Mouse (Mus musculus) granulocyte monocyte progenitor cell, adult 5-6 weeks (primary cell): Measurements from ENCODE around the gene Gm28827. TPM values are rescaled to one million over a fixed set of nuclear protein-coding genes. Genes with fewer than 3 reads are reported as not detected.
"Not testable (repeated sequence)": the region's sequence is repeated elsewhere in the genome, so short reads cannot be mapped to it uniquely, and the experiment has no call there.

Experiments used
- ATAC-seq: replicated peaks from 2 replicates; pipeline ENCODE4 v1.8.0; 2016; ENCODE audit warnings: mild to moderate bottlenecking, moderate TSS enrichment, inconsistent platforms; ENCODE audit not compliant: poor library complexity, severe bottlenecking
- total RNA-seq, 2 experiments: library from RNA; stranded (forward) in 1 of 2; stranded (reverse) in 1 of 2; fragments of 200-712, 200-1000 nt in 1 of 2; fragments of >200 nt in 1 of 2; fragmentation: Nextera tagmentation in 1 of 2; gene quantifications; 2 replicates each; pipeline ENCODE4 v1.2.3; 2014 to 2017

Gene Gm28827
- total RNA-seq (2014; fragmentation: Nextera tagmentation) = not detected in 2 replicates
- total RNA-seq (2017) = not detected in 2 replicates

DNA sequence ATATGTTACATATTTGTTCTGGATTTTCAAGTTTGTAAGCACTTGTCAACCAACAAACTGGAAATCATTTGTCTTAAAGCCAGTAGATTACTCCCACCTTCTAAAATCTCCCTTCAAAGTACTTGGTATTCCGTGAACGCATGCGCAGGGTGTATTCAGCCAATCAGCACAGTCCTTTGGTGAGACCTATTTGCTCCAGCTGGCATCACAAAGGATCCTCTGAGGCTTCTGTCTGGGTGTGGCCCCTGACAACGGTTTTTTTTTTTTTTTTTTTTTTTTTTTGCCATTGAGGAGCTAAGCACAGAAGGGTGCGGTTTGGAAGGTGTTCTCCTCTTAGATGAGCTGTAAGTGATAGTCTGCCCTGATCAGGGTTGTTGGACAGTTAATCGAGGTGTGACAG, at the start of gene Gm28827:
Gm28827 (plus strand) TSS at position 301 of the 400 bp plus-strand sequence.
- not testable (repeated sequence) for ATAC-seq
